Mouse (Mus musculus): Measurements from ENCODE around the gene Erv3. TPM values are rescaled to one million over a fixed set of nuclear protein-coding genes. Genes with fewer than 3 reads are reported as not detected.

Gene Erv3
- total and polyA plus RNA-seq, 3 experiments: not detected

GRCm38 (mm10) chr2:131905025-131905424 lies 45.5 kb upstream of the Erv3 start:
- no peak overlapping the region for H3K4me3 ChIP-seq (replicated peaks in 1 of 3; ENCODE audit: low read depth in 2 of 3, low read length in 2 of 3, poor library complexity in 1 of 3)
- no peak overlapping the region for H3K27ac ChIP-seq (ENCODE audit: insufficient read depth, low read depth)
- no peaks in the 10 kb centered on the region for H3K36me3 ChIP-seq (replicated peaks in 1 of 2; ENCODE audit: control insufficient read depth in 1 of 2, insufficient read depth in 1 of 2, low read length in 1 of 2)
- H3K79me2 ChIP-seq (replicated peaks; ENCODE audit: control insufficient read depth, extremely low read depth, insufficient read depth, poor library complexity, severe bottlenecking): no peaks in the 10 kb centered on the region
- TF ChIP-seq PAX5 (IDR thresholded peaks at IDR 0.05; ENCODE audit: low read length): no peak
- TF ChIP-seq MEF2A (IDR thresholded peaks at IDR 0.05; ENCODE audit: borderline replicate concordance, low read depth, low read length): no peak
- no peak for DNase-seq (ENCODE audit: extremely low read depth)
- peaks cover 6% of the 10 kb centered on the region for H3K27me3 ChIP-seq (replicated peaks)
- no peak overlapping the region for H3K4me2 ChIP-seq (ENCODE audit: insufficient read depth, low read depth, poor library complexity, severe bottlenecking)
- H3K9me3 ChIP-seq (replicated peaks; ENCODE audit: low read length): no peaks in the 10 kb centered on the region
- dilution Hi-C loops (cut with MboI; ENCODE audit: extremely low pct_ligation_motif_present, extremely low pct_unique_long_range_greater_than_20kb, low sequenced_read_pairs) (no loop called here), in situ Hi-C loops (cut with MboI; ENCODE audit: low pct_ligation_motif_present, low pct_unique_long_range_greater_than_20kb, low sequenced_read_pairs) (no loop called here)
- H3K9ac ChIP-seq (ENCODE audit: insufficient read depth, low read depth): no peak overlapping the region
- H3K4me1 ChIP-seq (ENCODE audit: control insufficient read depth in 1 of 2, insufficient read depth in 2 of 2): peaks cover 4 to 14% of the 10 kb centered on the region in 2 experiments

- dilution Hi-C loops (cut with MboI; ENCODE audit: extremely low pct_ligation_motif_present, extremely low pct_unique_long_range_greater_than_20kb, low sequenced_read_pairs) (no loop called here), in situ Hi-C loops (cut with MboI; ENCODE audit: low pct_ligation_motif_present, low pct_unique_long_range_greater_than_20kb, low sequenced_read_pairs) (no loop called here)
- no peaks in the 10 kb centered on the region for H3K9me3 ChIP-seq (replicated peaks; ENCODE audit: low read length)
- H3K79me2 ChIP-seq (replicated peaks; ENCODE audit: control insufficient read depth, extremely low read depth, insufficient read depth, poor library complexity, severe bottlenecking): no peaks in the 10 kb centered on the region
- no peak for DNase-seq (ENCODE audit: extremely low read depth)
- peaks cover 2% of the 10 kb centered on the region for H3K27me3 ChIP-seq (replicated peaks)
- H3K4me1 ChIP-seq (ENCODE audit: control insufficient read depth in 1 of 2, insufficient read depth in 2 of 2): peaks cover 4 to 7% of the 10 kb centered on the region in 2 experiments
- H3K4me3 ChIP-seq (replicated peaks in 1 of 3; ENCODE audit: low read depth in 2 of 3, low read length in 2 of 3, poor library complexity in 1 of 3): no peak overlapping the region
- H3K36me3 ChIP-seq (replicated peaks in 1 of 2; ENCODE audit: control insufficient read depth in 1 of 2, insufficient read depth in 1 of 2, low read length in 1 of 2): no peaks in the 10 kb centered on the region
- no peak overlapping the region for H3K9ac ChIP-seq (ENCODE audit: insufficient read depth, low read depth)
- no peak overlapping the region for H3K4me2 ChIP-seq (ENCODE audit: insufficient read depth, low read depth, poor library complexity, severe bottlenecking)
- H3K27ac ChIP-seq (ENCODE audit: insufficient read depth, low read depth): no peak overlapping the region
- TF ChIP-seq EP300 (IDR thresholded peaks at IDR 0.05; ENCODE audit: low read length) (no peak), USF2 (conservative IDR thresholded peaks at IDR 0.05; ENCODE audit: low read depth, low read length) (no peak), RAD21 (IDR thresholded peaks at IDR 0.05; ENCODE audit: low read depth, low read length) (no peak), MAZ (IDR thresholded peaks at IDR 0.05; ENCODE audit: low read depth, low read length) (no peak), ZMIZ1 (IDR thresholded peaks at IDR 0.05; ENCODE audit: low read depth, low read length) (no peak)
Observed at GRCm38 (mm10) chr2:131902867-131903266, 43.3 kb upstream of the Erv3 start.

DNA sequence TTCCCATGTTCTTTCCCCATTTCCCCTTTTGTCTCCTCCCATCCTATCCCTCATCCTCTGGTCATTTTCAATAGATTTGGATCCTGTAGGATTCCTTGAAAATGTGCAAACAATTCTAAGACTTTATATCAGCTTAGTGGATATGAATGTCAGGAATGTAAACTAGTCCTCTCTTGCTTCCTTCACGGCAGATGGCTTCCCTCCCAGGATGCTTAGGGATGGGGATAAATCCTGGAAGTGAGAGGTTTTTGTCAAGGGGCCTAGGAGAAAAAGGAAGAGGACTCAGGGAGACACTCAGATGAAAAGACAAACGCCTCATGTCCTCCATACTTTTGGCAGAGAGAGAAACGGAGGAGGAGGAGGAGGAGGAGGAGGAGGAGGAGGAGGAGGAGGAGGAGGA lies 42.9 kb upstream of the Erv3 start:
- no peak for DNase-seq (ENCODE audit: extremely low read depth)
- Histone ChIP-seq H3K9me3 (replicated peaks; ENCODE audit: low read length) (no peaks in the 10 kb centered on the region), H3K36me3 (replicated peaks in 1 of 2; ENCODE audit: control insufficient read depth in 1 of 2, insufficient read depth in 1 of 2, low read length in 1 of 2) (no peaks in the 10 kb centered on the region), H3K9ac (ENCODE audit: insufficient read depth, low read depth) (no peak overlapping the region), H3K4me1 (ENCODE audit: control insufficient read depth in 1 of 2, insufficient read depth in 2 of 2) (peaks cover 4 to 7% of the 10 kb centered on the region in 2 experiments), H3K4me3 (replicated peaks in 1 of 3; ENCODE audit: low read depth in 2 of 3, low read length in 2 of 3, poor library complexity in 1 of 3) (no peak overlapping the region), H3K4me2 (ENCODE audit: insufficient read depth, low read depth, poor library complexity, severe bottlenecking) (no peak overlapping the region), H3K79me2 (replicated peaks; ENCODE audit: control insufficient read depth, extremely low read depth, insufficient read depth, poor library complexity, severe bottlenecking) (no peaks in the 10 kb centered on the region), H3K27me3 (replicated peaks) (no peaks in the 10 kb centered on the region), H3K27ac (ENCODE audit: insufficient read depth, low read depth) (no peak overlapping the region)
- dilution Hi-C loops (cut with MboI; ENCODE audit: extremely low pct_ligation_motif_present, extremely low pct_unique_long_range_greater_than_20kb, low sequenced_read_pairs) (no loop called here), in situ Hi-C loops (cut with MboI; ENCODE audit: low pct_ligation_motif_present, low pct_unique_long_range_greater_than_20kb, low sequenced_read_pairs) (no loop called here)
- TF ChIP-seq CHD2 (IDR thresholded peaks at IDR 0.05; ENCODE audit: low read length) (no peak), EP300 (IDR thresholded peaks at IDR 0.05; ENCODE audit: low read length) (no peak), IRF4 (IDR thresholded peaks at IDR 0.05; ENCODE audit: low read depth, low read length) (no peak)
